Comparison of ENCODE assay signal across 1 mouse cellular context in the genomic region with DNA sequence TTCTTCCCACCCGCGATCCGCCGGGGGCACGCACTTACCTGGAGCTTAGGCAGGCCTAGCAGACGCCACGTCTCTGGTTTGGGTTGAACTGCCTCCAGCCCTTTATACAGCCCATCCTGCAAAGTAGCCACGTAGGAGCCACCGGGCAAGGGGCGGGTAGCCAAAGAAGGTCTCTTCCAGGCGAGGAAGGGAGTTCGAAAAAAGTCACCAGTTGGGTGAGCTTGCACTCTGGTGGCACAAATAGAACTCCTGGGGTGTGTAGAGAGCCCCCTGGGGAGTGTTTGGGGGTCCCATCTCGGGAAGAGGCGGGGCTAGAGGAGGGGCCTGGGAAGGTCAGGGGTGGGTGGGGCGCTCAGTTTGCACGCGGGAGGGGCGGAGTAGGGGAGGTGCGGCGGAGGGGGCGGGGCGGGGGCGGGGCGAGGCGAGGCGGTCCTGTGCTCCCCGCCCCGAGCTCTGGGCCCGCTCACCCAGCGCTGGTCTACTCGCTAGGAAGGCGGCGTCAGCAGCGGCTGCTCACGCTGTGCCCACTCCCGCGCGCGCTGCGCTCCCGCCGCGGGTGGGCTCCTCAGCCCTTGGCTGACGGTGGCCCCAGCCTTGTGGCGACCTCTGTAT.
TF ChIP-seq lines count a peak whose summit lies in the region.

TSS of gene Sema5a (plus strand) at position 467 of the 612 bp plus-strand sequence.

TF ChIP-seq in CH12.LX, 34 proteins besides CTCF, POLR2A, EP300 and RAD21 (continued from another document):
- TF ChIP-seq CHD2 (IDR thresholded peaks at IDR 0.05; ENCODE audit: low read length) (no peak), ZC3H11A (IDR thresholded peaks at IDR 0.05; ENCODE audit: low read depth, low read length) (no peak), SIN3A (IDR thresholded peaks at IDR 0.05; ENCODE audit: low read length) (no peak), HCFC1 (IDR thresholded peaks at IDR 0.05; ENCODE audit: low read depth, low read length) (no peak), CHD1 (IDR thresholded peaks at IDR 0.05; ENCODE audit: low read depth, low read length) (no peak), MYC (IDR thresholded peaks at IDR 0.05; ENCODE audit: low read depth, low read length) (no peak), UBTF (IDR thresholded peaks at IDR 0.05; ENCODE audit: low read depth, low read length) (no peak), NELFE (IDR thresholded peaks at IDR 0.05; ENCODE audit: low read depth, low read length) (no peak), BHLHE40 (IDR thresholded peaks at IDR 0.05; ENCODE audit: low read depth, low read length) (no peak; the same call in 1 of the 2 replicates), JUN (IDR thresholded peaks at IDR 0.05; ENCODE audit: insufficient read depth, low read depth, low read length) (no peak)
